Mouse (Mus musculus) kidney, adult 8-10 months (tissue): ENCODE results near the gene Fam120a.
A peak's percentile ranks its signal among the peaks of the same experiment; 100 is the strongest.

Experiments used
- DNase-seq, 2 experiments: peaks; one replicate each; pipeline ENCODE4 v3.0.0; 2022

Gene Fam120a

GRCm38 (mm10) chr13:48851719-48852118 lies 116.1 kb downstream of the Fam120a start:
- DNase-seq = no peak

- no peak for DNase-seq
Measured at GRCm38 (mm10) chr13:48850771-48851170, 117.0 kb downstream of the Fam120a start.

GRCm38 (mm10) chr13:48850326-48850725 lies 117.5 kb downstream of the Fam120a start:
- DNase-seq = no peak

GRCm38 (mm10) chr13:48849155-48849554 lies 118.7 kb downstream of the Fam120a start:
- peak; percentile 53 to 55 for DNase-seq

- DNase-seq = no peak
Measured at GRCm38 (mm10) chr13:48845308-48845707, 122.5 kb downstream of the Fam120a start.

GRCm38 (mm10) chr13:48843530-48843929 lies 124.3 kb downstream of the Fam120a start:
- no peak for DNase-seq

GRCm38 (mm10) chr13:48841905-48842592 lies 125.8 kb downstream of the Fam120a start:
- no peak for DNase-seq

- DNase-seq = no peak
Measured at GRCm38 (mm10) chr13:48838284-48838683, 129.5 kb downstream of the Fam120a start.

- no peak for DNase-seq
Measured at GRCm38 (mm10) chr13:48837537-48837936, 130.3 kb downstream of the Fam120a start.

- DNase-seq = no peak
Measured at GRCm38 (mm10) chr13:48830528-48831250, 137.1 kb downstream of the Fam120a start.

- no peak for DNase-seq
Measured at GRCm38 (mm10) chr13:48829780-48830179, 138.0 kb downstream of the Fam120a start.
